Mouse (Mus musculus) urinary bladder, adult 2 months (tissue): ENCODE data around the gene Abcb9. TPM values are rescaled to one million over a fixed set of nuclear protein-coding genes. Genes with fewer than 3 reads are reported as not detected.
A peak's percentile ranks its signal among the peaks of the same experiment; 100 is the strongest.
"Not testable (repeated sequence)": the region's sequence is repeated elsewhere in the genome, so short reads cannot be mapped to it uniquely, and the experiment has no call there.

Experiments
- DNase-seq: peaks from one replicate; pipeline ENCODE4 v3.0.0; 2022; ENCODE audit warnings: low spot score
- polyA plus RNA-seq: library from polyadenylated mRNA; depleted of rRNA; stranded (reverse); fragments of >200 nt; gene quantifications from 2 replicates; pipeline ENCODE4 v1.2.3, GENCODE M21; 2012

Gene Abcb9
- polyA plus RNA-seq, 1 experiment = 2.2 TPM

DNA sequence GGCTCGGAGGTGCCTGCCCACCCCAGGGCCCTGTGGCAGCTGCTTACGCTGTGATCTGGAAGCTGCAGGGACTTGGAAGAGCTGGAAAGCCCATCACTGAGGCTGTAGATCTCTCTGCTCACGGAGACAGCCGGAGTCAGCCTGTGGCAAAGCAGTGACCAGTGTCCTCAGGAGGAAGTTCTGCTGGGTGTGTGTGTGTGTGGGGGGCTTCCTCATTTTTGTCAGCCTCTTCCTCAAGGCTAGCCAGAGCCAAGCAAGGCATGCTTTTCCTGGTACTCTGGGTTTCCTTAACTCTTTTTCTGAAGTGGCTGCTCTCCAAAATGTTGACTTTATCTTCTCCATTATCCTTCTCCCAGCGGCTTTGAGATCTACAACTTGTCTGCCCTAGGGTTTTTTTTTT lies 35.9 kb downstream of the Abcb9 start:
- DNase-seq = no peak

DNA sequence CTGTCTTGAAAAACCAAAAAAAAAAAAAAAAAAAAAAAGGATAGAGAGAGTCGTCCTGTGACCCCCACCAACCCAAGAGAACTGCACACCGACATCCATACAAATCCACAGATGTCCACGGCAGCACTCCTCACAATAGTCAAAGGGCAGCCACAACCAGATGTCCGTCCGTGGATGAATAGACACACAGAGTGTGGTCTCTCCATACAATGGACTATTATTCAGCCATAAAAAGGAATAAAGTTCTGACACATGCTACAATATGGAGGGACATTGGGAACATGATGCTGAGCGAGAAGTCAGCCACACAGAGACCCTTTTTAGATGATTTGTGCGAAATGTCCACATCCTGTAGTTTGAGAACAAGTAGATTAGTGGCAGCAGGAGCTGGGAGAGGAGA lies 36.8 kb downstream of the Abcb9 start:
- DNase-seq = no peak

- DNase-seq = no peak
These were observed 38.6 kb downstream of the Abcb9 start for GRCm38 (mm10) chr5:124056956-124057355.

- no peak for DNase-seq
These were observed 39.4 kb downstream of the Abcb9 start for GRCm38 (mm10) chr5:124056219-124056618.

GRCm38 (mm10) chr5:124052641-124053040 lies 43.0 kb downstream of the Abcb9 start:
- not testable (repeated sequence) for DNase-seq

DNA sequence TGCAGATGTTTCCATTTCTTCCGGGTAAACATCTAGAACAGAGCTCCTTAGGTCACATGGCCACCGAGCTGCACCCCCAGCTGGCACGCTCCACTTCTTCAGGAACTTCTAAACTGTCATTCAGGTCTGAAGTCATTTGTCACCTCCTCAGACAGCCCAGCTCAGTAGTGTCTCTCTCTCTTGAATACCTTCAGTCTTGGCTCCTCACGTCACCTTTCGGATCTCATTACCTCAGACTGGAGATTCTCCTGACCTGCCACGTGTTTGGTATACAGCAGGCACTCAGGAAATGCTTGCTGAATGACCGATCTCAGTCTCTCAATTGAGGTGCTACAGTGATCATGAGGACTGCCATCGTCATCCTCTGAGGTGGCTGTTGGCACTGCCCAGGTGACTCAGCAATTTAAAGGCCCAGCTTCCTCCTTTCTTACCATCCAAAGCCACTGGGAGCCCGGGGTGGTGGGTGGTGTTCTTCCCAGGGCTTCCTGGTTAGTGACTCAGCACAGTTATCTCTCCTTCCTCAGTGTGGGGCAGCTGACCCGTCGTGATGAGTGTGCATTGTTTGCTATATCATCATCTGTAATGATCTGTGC lies 43.6 kb downstream of the Abcb9 start:
- DNase-seq = no peak

GRCm38 (mm10) chr5:124050095-124051050 lies 45.2 kb downstream of the Abcb9 start:
- DNase-seq = no peak

GRCm38 (mm10) chr5:124049249-124050045 lies 46.2 kb downstream of the Abcb9 start:
- DNase-seq = no peak

DNA sequence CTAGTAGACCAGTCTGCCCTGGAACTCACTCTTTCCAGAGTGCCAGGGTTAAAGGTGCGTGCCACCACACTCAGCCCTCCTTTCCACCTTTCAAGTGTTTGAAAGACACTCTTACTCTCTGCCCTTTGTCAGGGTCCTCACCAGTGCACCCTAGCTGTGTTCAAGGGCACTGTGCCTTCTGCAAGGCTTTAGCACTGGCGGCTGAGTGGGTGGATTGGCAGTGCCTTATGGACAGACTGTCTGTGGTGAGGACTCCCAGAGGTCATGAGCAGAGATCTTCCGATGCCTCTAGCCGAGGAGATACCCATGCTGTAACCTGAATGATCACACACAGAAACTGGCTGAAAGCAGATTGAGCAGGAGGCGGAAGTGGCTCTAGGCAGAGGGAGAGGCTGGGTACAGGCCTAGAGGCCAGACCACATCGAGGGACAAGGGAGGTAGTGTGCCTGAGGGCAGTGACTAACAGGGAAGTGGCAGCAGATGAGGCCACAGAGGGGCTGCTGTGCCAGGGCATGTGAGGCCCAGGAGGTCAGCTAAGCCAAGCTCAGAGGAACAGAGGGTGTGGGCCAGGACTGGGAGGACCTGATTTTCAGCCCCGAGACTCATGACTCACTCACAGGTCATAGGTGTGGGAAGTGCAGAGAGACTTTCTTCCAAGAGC lies 48.7 kb downstream of the Abcb9 start:
- DNase-seq = peak; percentile 49

DNA sequence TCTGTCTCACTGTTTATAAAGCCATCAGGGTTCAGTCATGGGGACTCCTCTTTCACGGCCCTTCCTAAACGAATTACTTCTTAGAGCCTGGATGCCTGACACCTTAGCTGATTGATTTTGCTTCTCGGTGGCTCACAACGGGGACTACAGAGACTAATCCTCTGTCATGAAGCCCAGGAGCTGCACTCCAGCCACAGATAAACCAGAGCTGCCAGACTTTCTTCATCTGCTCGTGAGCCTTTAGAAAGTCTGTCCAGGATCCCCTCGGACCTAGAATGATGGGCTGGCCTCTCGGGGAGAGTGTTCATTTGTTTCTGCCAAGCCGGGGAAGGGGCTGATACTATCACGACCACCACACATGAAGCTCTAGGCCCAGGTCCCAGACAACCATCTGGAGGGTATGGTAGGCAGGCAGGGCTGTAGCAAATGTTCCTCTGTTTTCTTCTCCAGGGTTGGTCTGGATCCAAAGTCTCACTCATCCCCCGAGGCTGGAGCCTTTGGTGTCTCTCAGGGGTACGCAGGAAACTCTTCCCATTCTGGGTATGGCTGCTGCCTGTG lies 50.1 kb downstream of the Abcb9 start:
- no peak for DNase-seq

DNA sequence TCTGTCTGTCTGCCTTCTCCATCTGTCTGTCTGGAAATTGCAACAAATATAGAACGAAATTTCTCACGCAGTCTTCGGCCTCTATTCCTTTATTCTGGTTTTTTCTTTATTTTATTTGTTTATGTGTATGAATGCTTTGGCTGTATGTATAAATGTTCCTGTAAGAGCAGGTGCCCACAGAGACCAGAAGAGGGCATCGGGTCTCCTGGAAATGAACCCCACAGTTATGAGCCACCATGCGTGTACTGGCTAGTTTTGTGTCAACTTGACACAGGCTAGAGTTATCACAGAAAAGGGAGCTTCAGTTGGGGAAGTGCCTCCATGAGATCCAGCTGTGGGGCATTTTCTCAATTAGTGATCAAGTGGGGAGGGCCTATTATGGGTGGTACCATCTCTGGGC lies 51.6 kb downstream of the Abcb9 start:
- no peak for DNase-seq

DNA sequence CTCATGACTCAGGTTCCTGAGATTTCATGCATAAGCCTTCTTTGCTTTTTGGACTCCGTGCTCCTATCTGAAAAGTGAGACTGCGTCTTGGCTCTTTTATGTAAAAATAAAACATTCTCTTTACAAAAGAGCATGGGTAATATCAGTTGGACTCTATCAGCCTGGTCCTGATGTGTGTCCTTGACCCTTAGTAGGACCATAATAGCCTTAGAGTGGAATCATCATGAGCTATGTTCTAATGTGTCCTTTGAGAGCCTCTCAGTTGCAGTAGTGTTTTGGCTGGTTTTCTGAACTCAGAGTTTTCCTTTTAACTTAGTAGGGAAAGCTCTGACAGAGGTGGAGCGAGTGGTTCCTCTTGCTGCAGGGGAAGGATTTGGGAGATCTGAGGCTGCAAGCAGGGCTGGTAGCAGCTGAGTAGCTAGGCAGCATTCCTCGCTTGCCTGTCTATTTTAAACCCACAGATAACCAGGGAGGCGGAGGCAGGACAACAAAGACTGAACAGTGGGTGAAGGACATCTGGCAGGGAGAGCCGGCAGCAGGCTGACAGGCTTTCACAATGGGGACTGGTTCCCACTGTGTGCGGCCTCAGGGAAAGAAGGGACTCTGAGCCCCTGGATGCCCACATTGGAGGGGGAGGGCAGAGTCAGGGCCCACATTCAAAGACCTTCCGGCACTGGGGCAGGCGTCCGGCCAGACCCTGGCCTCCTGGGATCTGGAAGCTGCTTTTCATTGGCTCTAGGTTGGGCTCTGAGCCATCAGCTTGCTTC lies 52.2 kb downstream of the Abcb9 start:
- no peak for DNase-seq

DNA sequence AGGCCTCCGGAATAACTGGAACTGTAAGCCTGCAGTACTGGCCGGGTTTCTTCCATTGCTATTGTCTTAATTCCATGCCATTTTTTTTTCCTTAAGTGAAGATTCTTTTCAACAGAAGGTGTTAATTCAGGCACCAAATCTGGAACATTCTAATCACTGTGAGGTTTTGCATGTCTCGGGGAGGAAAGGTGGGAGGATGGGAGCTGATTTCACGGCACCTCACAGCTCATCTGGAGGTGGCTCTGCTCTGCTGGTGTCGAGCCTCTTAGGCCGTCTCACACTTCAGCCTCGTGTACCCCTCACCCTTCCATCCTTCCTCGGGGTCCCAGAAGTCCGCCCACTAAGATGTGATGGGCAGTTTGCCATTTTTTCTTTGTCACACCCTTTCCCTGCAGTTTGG lies 54.5 kb downstream of the Abcb9 start:
- DNase-seq = no peak

GRCm38 (mm10) chr5:124039602-124040001 lies 56.0 kb downstream of the Abcb9 start:
- no peak for DNase-seq

GRCm38 (mm10) chr5:124036836-124037235 lies 58.8 kb downstream of the Abcb9 start:
- no peak for DNase-seq

- no peak for DNase-seq
These were observed 59.3 kb downstream of the Abcb9 start for GRCm38 (mm10) chr5:124036341-124036740.

- DNase-seq = no peak
These were observed 59.8 kb downstream of the Abcb9 start for GRCm38 (mm10) chr5:124035806-124036205.

GRCm38 (mm10) chr5:124035406-124035805 lies 60.2 kb downstream of the Abcb9 start:
- DNase-seq = no peak

- no peak for DNase-seq
These were observed 61.1 kb downstream of the Abcb9 start for GRCm38 (mm10) chr5:124034471-124034870.

DNA sequence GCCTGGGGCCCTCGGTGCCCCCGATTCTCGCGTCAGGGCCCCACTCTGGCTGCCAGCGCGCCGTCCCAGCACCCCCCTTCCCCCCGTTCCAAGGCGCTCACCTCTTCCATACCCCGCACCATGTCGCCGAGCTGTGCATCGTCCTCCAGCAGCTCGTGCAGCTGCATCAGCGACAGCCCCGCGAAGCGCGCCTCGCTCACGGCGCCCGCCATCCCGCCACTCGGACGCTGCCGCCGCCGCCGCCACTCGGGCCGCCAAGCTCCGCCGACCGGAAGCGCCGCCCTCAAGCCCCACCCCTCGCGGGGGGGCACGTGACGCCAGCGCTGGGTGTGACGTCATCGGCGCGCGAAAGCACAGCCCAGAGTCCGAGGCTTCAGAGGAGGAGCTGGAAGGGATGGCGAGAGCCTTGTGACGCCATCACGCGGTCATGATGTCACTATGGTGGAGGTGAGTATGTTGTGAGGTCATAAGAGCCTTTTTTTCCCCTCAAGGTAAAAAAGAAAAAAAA lies 63.5 kb downstream of the Abcb9 start, which contains the start of gene Vps37b:
Vps37b (minus strand) TSS at position 270 of the 508 bp plus-strand sequence.
- DNase-seq = peak; percentile 88
